Mouse (Mus musculus) liver, embryonic 11.5 days (tissue): ENCODE data around the gene Pde4b. TPM values are rescaled to one million over a fixed set of nuclear protein-coding genes. Genes with fewer than 3 reads are reported as not detected.

Source experiments
- ATAC-seq: fragments of 200-750 bp; cut with Nextera tagmentation; replicated peaks from 2 replicates; pipeline ENCODE4 v1.8.0; 2017; ENCODE audit warnings: moderate number of reproducible peaks, mild to moderate bottlenecking, moderate TSS enrichment, moderate library complexity; ENCODE audit not compliant: low FRiP score
- DNase-seq: peaks from one replicate; pipeline ENCODE4 v3.0.0-alpha.2; 2017; ENCODE audit warnings: low spot score
- H3K27ac ChIP-seq: fragments of 300-500 bp; sonication (generic); 2 replicates; pipeline ENCODE4 v1.5.1; 2014; ENCODE audit warnings: mild to moderate bottlenecking, low read depth, low read length, control low read depth
- H3K27me3 ChIP-seq: fragments of 300-500 bp; sonication (generic); replicated peaks from 2 replicates; pipeline ENCODE4 v1.6.1; 2014; ENCODE audit warnings: low read length, mixed read lengths; ENCODE audit not compliant: control insufficient read depth, insufficient read depth
- H3K36me3 ChIP-seq: fragments of 300-500 bp; sonication (generic); 2 replicates; pipeline ENCODE4 v1.6.1; 2014; ENCODE audit warnings: mild to moderate bottlenecking, low read length, moderate library complexity, mixed read lengths; ENCODE audit not compliant: control insufficient read depth, insufficient read depth
- H3K4me1 ChIP-seq: fragments of 300-500 bp; sonication (generic); replicated peaks from 2 replicates; pipeline ENCODE4 v1.6.1; 2014; ENCODE audit warnings: low read length, mixed read lengths; ENCODE audit not compliant: control insufficient read depth, insufficient read depth
- H3K4me2 ChIP-seq: fragments of 300-500 bp; sonication (generic); 2 replicates; pipeline ENCODE4 v1.6.1; 2014; ENCODE audit warnings: mild to moderate bottlenecking, control low read depth, moderate library complexity
- H3K4me3 ChIP-seq: fragments of 300-500 bp; sonication (generic); 2 replicates; pipeline ENCODE4 v1.5.1; 2014; ENCODE audit warnings: low read depth, low read length, control low read depth
- H3K9ac ChIP-seq: fragments of 300-500 bp; sonication (generic); 2 replicates; pipeline ENCODE4 v1.6.1; 2014; ENCODE audit warnings: low read depth, low read length, control low read depth
- H3K9me3 ChIP-seq: fragments of 300-500 bp; sonication (generic); 2 replicates; pipeline ENCODE4 v1.6.1; 2016; ENCODE audit warnings: low read length, inconsistent platforms, mixed read lengths; ENCODE audit not compliant: control insufficient read depth
- WGBS: fragments of 180-500 bp; shearing (Covaris S2); extraction: QIAGEN DNeasy Blood & Tissue Kit; methylation state at CpG from one replicate; pipeline ENCODE4 v1.1.7; 2014; 5-methylcytosine and 5-hydroxymethylcytosine counted together
- polyA plus RNA-seq: library from polyadenylated mRNA; unstranded; fragments of >200 nt; fragmentation: Nextera tagmentation; extraction: Ambion mirVana; gene quantifications from 2 replicates; pipeline ENCODE4 v1.2.1, GENCODE M21; 2014

Gene Pde4b
- polyA plus RNA-seq, 1 experiment from 2014 or later = 9.2 TPM

DNA sequence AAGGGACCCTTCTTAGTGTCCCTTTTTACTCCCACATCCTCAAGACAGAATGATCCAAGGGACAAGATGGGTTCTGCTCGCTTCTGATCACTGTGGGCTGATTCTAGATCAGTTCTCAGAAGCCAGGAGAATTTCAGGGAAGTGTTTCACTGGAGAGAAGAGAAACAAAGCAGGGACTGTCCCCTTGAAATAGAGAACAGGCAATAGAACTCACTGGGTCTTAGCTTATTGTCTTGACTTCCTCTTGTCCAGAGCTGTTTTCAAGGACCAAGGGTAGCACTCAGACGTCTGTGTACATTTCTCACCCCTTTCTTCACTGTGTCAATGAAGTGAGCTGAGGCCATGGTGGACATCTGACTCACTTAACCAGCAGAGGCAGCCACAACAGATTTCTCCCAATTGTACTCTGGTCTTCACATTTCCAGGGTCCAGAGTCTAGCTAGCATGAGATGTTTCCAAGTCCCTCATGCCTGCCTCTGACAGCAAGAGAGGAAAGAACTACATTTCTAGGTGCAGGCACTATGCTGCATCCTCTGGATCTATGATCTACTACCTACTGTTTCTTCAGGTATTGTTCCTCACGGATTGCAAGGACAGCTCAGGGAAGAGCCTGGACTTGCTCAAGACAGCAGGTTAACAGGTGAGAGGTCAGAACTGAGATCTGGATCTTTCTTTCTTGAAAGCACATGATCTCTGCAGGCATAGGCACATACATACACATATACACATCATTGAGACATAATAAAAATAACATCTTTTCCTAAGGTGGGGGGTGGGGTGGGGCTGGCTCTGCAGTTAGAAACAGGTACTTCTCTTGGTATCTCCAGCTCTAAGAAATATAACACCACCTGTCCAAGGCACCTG is 427.9 kb downstream of the Pde4b start:
- no peaks in the 10 kb centered on the region for H3K36me3 ChIP-seq
- no peaks in the 10 kb centered on the region for H3K27me3 ChIP-seq
- 44% methylated on average over 3 of the region's 3 CpGs for WGBS
- no peak overlapping the region for H3K4me2 ChIP-seq
- ATAC-seq (no peak), DNase-seq (no peak)
- H3K9me3 ChIP-seq = no peaks in the 10 kb centered on the region
- H3K27ac ChIP-seq = no peak overlapping the region
- H3K4me1 ChIP-seq = peaks cover 21% of the 10 kb centered on the region
- no peak overlapping the region for H3K4me3 ChIP-seq
- no peak overlapping the region for H3K9ac ChIP-seq

DNA sequence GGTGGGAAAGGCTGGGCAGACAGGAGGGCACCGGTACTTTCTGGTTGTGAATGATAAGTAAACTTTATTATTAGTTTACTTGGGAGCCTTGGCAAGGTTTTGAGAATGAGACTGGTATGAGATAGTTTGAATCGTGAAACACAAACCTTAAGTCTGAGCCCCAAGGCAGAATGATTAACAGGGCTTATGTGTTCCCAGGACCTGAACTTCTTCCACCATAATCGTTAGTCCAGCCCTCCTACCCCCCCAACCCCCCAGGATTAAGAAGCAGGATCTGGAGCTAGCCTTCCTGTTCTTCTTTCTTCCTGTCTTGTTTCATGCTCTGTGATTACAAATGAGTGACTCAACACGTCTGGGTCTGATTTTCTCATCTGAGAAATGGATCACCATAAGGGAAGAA is 429.1 kb downstream of the Pde4b start:
- no peaks in the 10 kb centered on the region for H3K9me3 ChIP-seq
- H3K27ac ChIP-seq = no peak overlapping the region
- H3K4me2 ChIP-seq = no peak overlapping the region
- no peak overlapping the region for H3K4me3 ChIP-seq
- ATAC-seq (no peak), DNase-seq (no peak)
- H3K36me3 ChIP-seq = no peaks in the 10 kb centered on the region
- no peak overlapping the region for H3K9ac ChIP-seq
- H3K4me1 ChIP-seq = peaks cover 18% of the 10 kb centered on the region
- no peaks in the 10 kb centered on the region for H3K27me3 ChIP-seq
- 50% methylated on average over 4 of the region's 4 CpGs for WGBS

DNA sequence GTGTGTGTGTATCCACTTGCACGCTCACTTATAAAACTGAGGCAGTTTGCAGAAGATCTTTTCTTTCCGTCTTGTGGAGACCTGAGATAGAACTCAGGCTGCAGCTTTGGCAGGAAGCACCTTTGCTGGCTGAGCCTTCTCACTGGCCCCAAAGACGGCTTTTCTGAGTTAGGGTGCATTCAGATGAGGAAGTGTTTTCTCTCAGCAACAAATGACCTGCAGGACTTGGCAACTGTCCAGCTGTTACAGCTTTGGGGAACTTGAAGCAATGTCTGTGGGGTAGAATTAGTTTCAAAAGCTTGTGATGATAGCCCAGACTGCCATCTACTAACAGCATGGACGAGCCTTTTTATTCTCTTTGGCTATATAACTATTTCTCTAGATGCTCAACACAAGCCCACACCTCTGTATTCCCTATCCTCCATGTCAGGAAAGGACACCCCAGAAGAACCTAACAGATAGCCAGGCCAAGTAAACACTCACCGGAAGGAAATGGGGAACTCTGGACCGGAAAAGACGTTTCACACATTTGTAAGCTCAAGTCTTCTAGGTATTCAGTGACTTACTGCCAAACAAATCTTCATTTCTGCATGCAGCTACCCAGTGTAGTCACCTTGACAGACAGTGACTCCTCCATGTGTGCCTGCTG is 429.8 kb downstream of the Pde4b start:
- Histone ChIP-seq H3K9me3 (no peaks in the 10 kb centered on the region), H3K4me2 (no peak overlapping the region), H3K4me1 (peaks cover 12% of the 10 kb centered on the region), H3K4me3 (no peak overlapping the region), H3K27me3 (no peaks in the 10 kb centered on the region), H3K27ac (peak overlapping the region; percentile 11; the same call in 1 of the 2 replicates), H3K9ac (no peak overlapping the region), H3K36me3 (no peaks in the 10 kb centered on the region)
- 42% methylated on average over 7 of the region's 7 CpGs for WGBS
- ATAC-seq (no peak), DNase-seq (no peak)

DNA sequence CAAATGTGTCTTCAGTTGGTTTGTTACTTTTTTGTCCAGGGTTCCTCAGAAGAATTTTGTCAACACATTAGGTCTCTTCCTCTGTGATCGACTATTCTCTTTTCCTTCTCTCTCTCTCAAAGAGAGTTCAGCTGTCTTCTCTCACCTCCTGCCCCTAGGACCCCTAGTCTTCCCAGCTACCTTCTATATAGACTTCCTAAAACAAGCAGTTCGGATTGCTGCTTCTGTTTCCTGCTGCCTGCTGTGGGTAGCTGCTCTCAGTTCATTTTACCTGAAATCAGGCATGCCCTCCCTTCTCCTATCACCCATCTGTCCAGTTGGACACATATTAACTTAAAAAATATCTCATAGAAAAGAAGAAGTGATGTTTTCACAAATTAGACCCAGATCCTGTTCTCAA is 430.3 kb downstream of the Pde4b start:
- Histone ChIP-seq H3K9me3 (no peaks in the 10 kb centered on the region), H3K4me2 (no peak overlapping the region), H3K36me3 (no peaks in the 10 kb centered on the region), H3K9ac (no peak overlapping the region), H3K27ac (peak overlapping the region; percentile 11; the same call in 1 of the 2 replicates), H3K4me1 (peaks cover 12% of the 10 kb centered on the region), H3K27me3 (no peaks in the 10 kb centered on the region), H3K4me3 (no peak overlapping the region)
- DNase-seq = no peak
- WGBS = 45% methylated on average over 2 of the region's 2 CpGs
- ATAC-seq = no peak

DNA sequence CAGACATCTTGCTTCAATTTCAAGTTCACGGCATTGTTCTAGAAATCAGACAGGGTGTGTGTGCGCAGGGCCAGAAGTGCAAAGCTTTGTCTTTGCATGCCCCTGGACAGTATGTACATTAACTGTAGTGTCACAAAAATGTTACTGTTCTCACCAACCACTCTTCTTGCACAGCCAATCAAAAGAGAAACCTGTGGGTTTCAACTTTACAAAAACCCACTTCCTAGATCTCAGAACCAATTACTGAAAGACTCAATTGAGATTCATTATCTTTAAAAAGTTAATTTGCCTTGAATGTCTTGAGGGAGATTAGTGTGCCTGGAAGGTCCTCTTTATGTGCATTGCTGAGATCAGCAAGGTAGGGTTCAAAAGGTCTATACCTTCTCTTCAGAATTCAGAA is 431.0 kb downstream of the Pde4b start:
- 91% methylated on average over 2 of the region's 2 CpGs for WGBS
- Histone ChIP-seq H3K9ac (no peak overlapping the region), H3K36me3 (no peaks in the 10 kb centered on the region), H3K4me2 (no peak overlapping the region), H3K9me3 (no peaks in the 10 kb centered on the region), H3K27me3 (no peaks in the 10 kb centered on the region), H3K4me3 (no peak overlapping the region), H3K4me1 (peaks cover 12% of the 10 kb centered on the region), H3K27ac (no peak overlapping the region)
- DNase-seq (no peak), ATAC-seq (no peak)

DNA sequence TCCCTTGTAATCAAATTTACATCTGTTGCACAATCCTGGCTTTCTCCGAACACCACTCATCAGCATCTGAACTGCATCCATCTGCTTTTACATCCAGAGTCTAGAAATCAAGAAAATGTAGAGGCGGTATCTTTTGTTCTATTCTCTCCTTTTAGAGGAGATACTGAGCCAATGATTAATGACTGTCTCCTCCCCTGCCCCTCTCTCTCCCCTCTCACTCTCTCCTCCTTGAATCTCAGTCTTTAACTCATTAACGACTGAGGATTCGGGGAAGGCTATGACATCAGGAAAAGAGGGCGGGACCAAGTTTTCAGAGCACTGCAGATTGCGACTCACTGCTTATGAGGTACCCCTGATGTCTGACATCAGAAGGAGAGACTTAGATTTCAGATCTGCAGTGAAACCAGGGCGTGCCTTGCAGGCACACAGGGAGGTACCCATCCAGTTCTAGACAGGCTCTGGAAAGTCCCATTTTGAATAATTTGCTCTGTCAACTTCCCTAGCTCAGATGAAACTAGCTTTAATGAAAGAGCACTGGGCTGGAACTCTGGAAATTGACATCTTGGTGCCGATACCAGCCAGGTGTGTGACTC is 433.4 kb downstream of the Pde4b start:
- Histone ChIP-seq H3K4me1 (peaks cover 9% of the 10 kb centered on the region), H3K9me3 (no peaks in the 10 kb centered on the region), H3K27ac (no peak overlapping the region), H3K36me3 (no peaks in the 10 kb centered on the region), H3K4me2 (no peak overlapping the region), H3K9ac (no peak overlapping the region), H3K4me3 (no peak overlapping the region), H3K27me3 (no peaks in the 10 kb centered on the region)
- DNase-seq = no peak
- WGBS = 64% methylated on average over 8 of the region's 8 CpGs
- 0 out of 2 replicates have a peak, but pooled peaks have one; percentile 18 for ATAC-seq

DNA sequence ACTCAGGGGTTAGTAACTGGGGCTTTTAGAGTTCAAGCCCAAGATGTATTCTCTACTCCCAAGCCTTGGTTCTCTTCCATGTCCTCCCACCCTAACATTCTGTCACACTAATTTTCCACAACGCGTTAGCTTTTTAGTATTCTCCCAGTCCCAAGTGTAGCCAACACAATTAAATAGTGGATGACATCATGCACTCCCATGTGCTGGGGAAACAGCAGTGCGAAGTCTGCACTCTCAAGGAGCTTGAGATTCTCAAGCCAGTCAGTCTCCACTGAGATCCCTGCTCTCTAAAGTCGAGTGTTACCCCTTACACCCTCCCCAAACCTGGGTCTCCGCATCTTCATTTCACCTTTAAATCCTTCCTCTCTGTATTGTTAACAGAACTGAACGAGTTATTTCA is 434.1 kb downstream of the Pde4b start:
- DNase-seq (no peak), ATAC-seq (no peak)
- no peak overlapping the region for H3K4me2 ChIP-seq
- H3K9me3 ChIP-seq = no peaks in the 10 kb centered on the region
- no peak overlapping the region for H3K27ac ChIP-seq
- no peak overlapping the region for H3K9ac ChIP-seq
- H3K4me1 ChIP-seq = peaks cover 9% of the 10 kb centered on the region
- H3K36me3 ChIP-seq = no peaks in the 10 kb centered on the region
- H3K4me3 ChIP-seq = no peak overlapping the region
- no peaks in the 10 kb centered on the region for H3K27me3 ChIP-seq
- 81% methylated on average over 6 of the region's 6 CpGs for WGBS

DNA sequence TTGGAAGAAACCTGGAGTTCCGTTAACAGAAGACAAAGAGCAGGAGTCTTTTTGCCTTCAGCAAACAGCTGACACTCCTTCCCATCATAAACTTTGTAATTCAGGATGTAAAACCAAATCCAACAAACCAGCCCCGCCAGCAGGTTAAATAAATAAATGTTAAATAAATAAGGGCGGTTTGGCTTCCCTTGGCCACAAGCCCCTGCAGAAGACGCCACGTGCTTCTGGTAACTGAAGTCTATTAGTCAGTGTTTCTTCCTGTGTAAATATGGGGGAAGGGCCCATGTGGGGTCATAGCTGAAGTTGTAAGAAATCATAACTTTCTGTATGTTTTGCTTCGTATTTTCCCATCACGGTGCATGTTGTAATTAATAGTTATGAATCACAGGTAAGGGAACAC is 440.0 kb downstream of the Pde4b start:
- no peak overlapping the region for H3K27ac ChIP-seq
- no peaks in the 10 kb centered on the region; the same call in 1 of the 2 replicates for H3K4me1 ChIP-seq
- DNase-seq (no peak), ATAC-seq (no peak)
- WGBS = 66% methylated on average over 7 of the region's 7 CpGs
- H3K36me3 ChIP-seq = no peaks in the 10 kb centered on the region
- no peak overlapping the region for H3K4me3 ChIP-seq
- H3K27me3 ChIP-seq = no peaks in the 10 kb centered on the region
- H3K4me2 ChIP-seq = no peak overlapping the region
- H3K9me3 ChIP-seq = no peaks in the 10 kb centered on the region
- no peak overlapping the region for H3K9ac ChIP-seq
